Mouse (Mus musculus) bone marrow, adult 2 months (tissue): ENCODE measurements around the gene 4931406C07Rik.

Experiments used
- CTCF ChIP-seq: fragments of 200-500 bp; IDR thresholded peaks from 2 replicates; pipeline ENCODE4 v1.5.1; 2011; ENCODE audit warnings: low read length, control low read depth; ENCODE audit not compliant: control insufficient read depth, insufficient read depth
- POLR2A ChIP-seq: fragments of 200-500 bp; IDR thresholded peaks from 2 replicates; pipeline ENCODE4 v1.6.1; 2011; ENCODE audit warnings: low read depth, mild to moderate bottlenecking, control low read depth, low read length, borderline replicate concordance; ENCODE audit not compliant: control insufficient read depth

- TF ChIP-seq CTCF (no peak), POLR2A (no peak)
These were observed 1.0 kb upstream of the 4931406C07Rik start for GRCm38 (mm10) chr9:15307257-15307656.
